Mouse (Mus musculus): Measurements from ENCODE around the gene Ccdc181. TPM values are rescaled to one million over a fixed set of nuclear protein-coding genes. Genes with fewer than 3 reads are reported as not detected.

The Ccdc181 gene
- polyA plus RNA-seq, 1 experiment: 112 TPM

DNA sequence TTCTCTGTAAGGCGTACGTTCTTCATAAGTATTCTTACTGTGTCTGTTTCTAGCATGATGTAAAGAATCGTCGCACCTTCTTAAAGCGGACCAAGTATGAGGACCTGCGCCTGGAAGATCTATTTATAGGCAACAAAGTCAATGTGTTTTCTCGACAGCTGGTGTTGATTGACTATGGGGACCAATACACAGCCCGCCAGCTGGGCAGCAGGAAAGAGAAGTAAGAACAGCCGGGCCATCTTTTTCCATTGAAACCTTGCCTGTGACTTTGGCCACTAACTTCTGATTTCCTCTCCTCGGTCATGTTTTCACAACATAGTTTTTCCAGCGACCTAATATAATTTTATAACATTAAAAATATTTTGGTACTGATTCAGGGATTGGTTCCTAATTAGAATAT, 57.2 kb downstream of the Ccdc181 start:
- no peak for TF ChIP-seq POLR2A (IDR thresholded peaks at IDR 0.05; ENCODE audit: control insufficient read depth, low read depth, low read length)
- no peak for TF ChIP-seq CTCF (IDR thresholded peaks at IDR 0.05; ENCODE audit: control insufficient read depth, insufficient read depth, insufficient replicate concordance, low read depth, low read length)
- H3K27me3 ChIP-seq (ENCODE audit: control insufficient read depth, insufficient read depth, low read length): no peaks in the 10 kb centered on the region
- H3K4me3 ChIP-seq (ENCODE audit: control insufficient read depth, low read depth, low read length): no peak overlapping the region
- H3K4me1 ChIP-seq (ENCODE audit: control insufficient read depth, insufficient read depth, low read length): no peaks in the 10 kb centered on the region
- no peaks in the 10 kb centered on the region for H3K36me3 ChIP-seq (ENCODE audit: control insufficient read depth, insufficient read depth, low read length)
- H3K27ac ChIP-seq (ENCODE audit: control insufficient read depth, insufficient read depth, low read depth, low read length): no peak overlapping the region

DNA sequence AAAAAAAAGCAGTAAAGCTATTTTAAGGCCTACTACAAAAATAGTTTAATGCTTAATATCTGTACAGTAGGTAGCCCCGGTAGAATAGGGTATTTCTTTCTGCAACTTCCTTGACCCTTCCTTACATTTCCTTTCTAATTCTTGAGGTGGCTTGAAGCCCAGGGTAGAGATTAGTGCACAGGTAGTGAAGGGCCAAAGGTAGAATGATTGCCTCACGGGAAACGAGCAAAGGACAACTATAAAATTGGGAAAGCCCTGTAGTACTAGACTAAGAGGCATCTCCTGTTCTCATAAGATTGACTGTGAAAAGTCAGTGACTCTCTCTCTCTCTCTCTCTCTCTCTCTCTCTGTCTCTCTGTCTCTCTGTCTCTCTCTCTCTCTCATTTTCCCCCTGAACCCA, 60.0 kb downstream of the Ccdc181 start:
- no peaks in the 10 kb centered on the region for H3K27me3 ChIP-seq (ENCODE audit: control insufficient read depth, insufficient read depth, low read length)
- H3K4me1 ChIP-seq (ENCODE audit: control insufficient read depth, insufficient read depth, low read length): no peaks in the 10 kb centered on the region
- H3K36me3 ChIP-seq (ENCODE audit: control insufficient read depth, insufficient read depth, low read length): no peaks in the 10 kb centered on the region
- no peak overlapping the region for H3K27ac ChIP-seq (ENCODE audit: control insufficient read depth, insufficient read depth, low read depth, low read length)
- no peak overlapping the region for H3K4me3 ChIP-seq (ENCODE audit: control insufficient read depth, low read depth, low read length)
- TF ChIP-seq CTCF (IDR thresholded peaks at IDR 0.05; ENCODE audit: control insufficient read depth, insufficient read depth, insufficient replicate concordance, low read depth, low read length): no peak
- TF ChIP-seq POLR2A (IDR thresholded peaks at IDR 0.05; ENCODE audit: control insufficient read depth, low read depth, low read length): no peak

DNA sequence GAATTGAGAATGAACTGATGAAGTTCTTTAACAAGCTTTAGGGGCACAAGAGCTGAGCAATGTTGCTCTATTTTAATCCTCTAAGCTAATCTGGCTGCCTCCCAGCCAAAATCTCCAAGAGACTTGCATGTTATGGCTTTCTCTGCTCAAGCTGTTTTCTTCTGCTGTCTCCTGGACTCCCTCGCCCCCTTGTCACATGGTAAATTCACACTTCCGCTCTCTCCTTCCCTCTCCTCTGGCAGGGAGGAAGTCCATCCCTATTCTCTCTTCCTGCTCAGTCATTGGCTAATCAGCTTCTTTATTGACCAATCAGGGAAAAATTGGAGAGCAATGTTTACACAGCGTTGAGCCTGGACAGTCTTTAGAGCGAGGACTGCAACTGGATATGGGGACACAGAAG, 60.5 kb downstream of the Ccdc181 start:
- Histone ChIP-seq H3K4me1 (ENCODE audit: control insufficient read depth, insufficient read depth, low read length) (no peaks in the 10 kb centered on the region), H3K36me3 (ENCODE audit: control insufficient read depth, insufficient read depth, low read length) (no peaks in the 10 kb centered on the region), H3K27me3 (ENCODE audit: control insufficient read depth, insufficient read depth, low read length) (no peaks in the 10 kb centered on the region), H3K4me3 (ENCODE audit: control insufficient read depth, low read depth, low read length) (no peak overlapping the region), H3K27ac (ENCODE audit: control insufficient read depth, insufficient read depth, low read depth, low read length) (no peak overlapping the region)
- TF ChIP-seq CTCF (IDR thresholded peaks at IDR 0.05; ENCODE audit: control insufficient read depth, insufficient read depth, insufficient replicate concordance, low read depth, low read length) (no peak), POLR2A (IDR thresholded peaks at IDR 0.05; ENCODE audit: control insufficient read depth, low read depth, low read length) (no peak)

Other genes with a start within 250 kb of the Ccdc181 start
- gene Sele, start 227.4 kb upstream of the Ccdc181 start, polyA plus RNA-seq (2012; rRNA removed): 0.26 and 0.49 TPM in 2 replicates
- gene Sell, start 213.6 kb upstream of the Ccdc181 start, polyA plus RNA-seq (2012; rRNA removed): 1.3 and 2.2 TPM in 2 replicates
- gene Selp, start 160.3 kb upstream of the Ccdc181 start, polyA plus RNA-seq (2012; rRNA removed): 1.6 and 3.2 TPM in 2 replicates
- gene F5, start 123.7 kb upstream of the Ccdc181 start, polyA plus RNA-seq (2012; rRNA removed): 7.1 and 8.1 TPM in 2 replicates
- 17.8 and 23.3 TPM in 2 replicates for gene Slc19a2, start 26.5 kb upstream of the Ccdc181 start, polyA plus RNA-seq (2012; rRNA removed)
- gene Nme7, start 28.5 kb downstream of the Ccdc181 start, polyA plus RNA-seq (2012; rRNA removed): 39.0 and 42.8 TPM in 2 replicates
- 15.2 and 16.9 TPM in 2 replicates for gene Blzf1, start 31.9 kb downstream of the Ccdc181 start, polyA plus RNA-seq (2012; rRNA removed)
- gene Atp1b1, start 182.8 kb downstream of the Ccdc181 start, polyA plus RNA-seq (2012; rRNA removed): 11.9 and 15.8 TPM in 2 replicates